Mouse (Mus musculus): Measurements from ENCODE around the gene Fam241a. TPM values are rescaled to one million over a fixed set of nuclear protein-coding genes. Genes with fewer than 3 reads are reported as not detected.
A peak's percentile ranks its signal among the peaks of the same experiment; 100 is the strongest.

Gene Fam241a
- polyA plus RNA-seq, 2 experiments = 24.2 to 51.9 TPM

- H3K27me3 ChIP-seq (ENCODE audit: control insufficient read depth, insufficient read depth, low read length) = no peaks in the 10 kb centered on the region
- peak overlapping the region; percentile 72 for H3K9ac ChIP-seq (replicated peaks)
- 14% methylated on average over 7 of the region's 7 CpGs for WGBS (ENCODE audit: insufficient replicate concordance)
- H3K9me3 ChIP-seq (ENCODE audit: control insufficient read depth, low read length) = no peaks in the 10 kb centered on the region
- peak overlapping the region; percentile 77 to 79 for H3K4me3 ChIP-seq (ENCODE audit: insufficient read depth in 1 of 2, low read depth in 2 of 2, low read length in 2 of 2)
- DNase-seq (ENCODE audit: low read depth in 3 of 3, low spot score in 3 of 3) = no peak
- TF ChIP-seq EP300 (IDR thresholded peaks at IDR 0.05; ENCODE audit: low read depth) (no peak), CTCF (IDR thresholded peaks at IDR 0.05; ENCODE audit: low read depth) (no peak)
- no peak for ATAC-seq (ENCODE audit: insufficient read depth)
- peaks cover 40 to 41% of the 10 kb centered on the region in 2 experiments for H3K4me1 ChIP-seq (replicated peaks; ENCODE audit: control insufficient read depth in 2 of 2, insufficient read depth in 2 of 2, low read length in 1 of 2)
- peak overlapping the region; percentile 85 for H3K27ac ChIP-seq
- peaks cover 21% of the 10 kb centered on the region for H3K36me3 ChIP-seq (replicated peaks; ENCODE audit: control insufficient read depth, insufficient read depth, low read depth)
- H3K4me2 ChIP-seq (ENCODE audit: low read depth) = peak overlapping the region; percentile 74
Measured at GRCm38 (mm10) chr3:127894981-127895779, 944 bp downstream of the Fam241a start.

GRCm38 (mm10) chr3:127893902-127894301 lies 2.2 kb downstream of the Fam241a start:
- DNase-seq (ENCODE audit: low read depth in 3 of 3, low spot score in 3 of 3) (peak; percentile 60 to 71 (median 67)), ATAC-seq (ENCODE audit: insufficient read depth) (peak; percentile 31)
- peaks cover 24% of the 10 kb centered on the region for H3K36me3 ChIP-seq (replicated peaks; ENCODE audit: control insufficient read depth, insufficient read depth, low read depth)
- H3K4me2 ChIP-seq (ENCODE audit: low read depth) = peak overlapping the region; percentile 74
- H3K4me3 ChIP-seq (ENCODE audit: insufficient read depth in 1 of 2, low read depth in 2 of 2, low read length in 2 of 2) = peak overlapping the region; percentile 77 to 79
- peaks cover 45 to 47% of the 10 kb centered on the region in 2 experiments for H3K4me1 ChIP-seq (replicated peaks; ENCODE audit: control insufficient read depth in 2 of 2, insufficient read depth in 2 of 2, low read length in 1 of 2)
- TF ChIP-seq CTCF (IDR thresholded peaks at IDR 0.05; ENCODE audit: low read depth) = no peak
- TF ChIP-seq EP300 (IDR thresholded peaks at IDR 0.05; ENCODE audit: low read depth) = peak; percentile 60
- no peaks in the 10 kb centered on the region for H3K9me3 ChIP-seq (ENCODE audit: control insufficient read depth, low read length)
- 15% methylated on average over 7 of the region's 7 CpGs for WGBS (ENCODE audit: insufficient replicate concordance)
- peak overlapping the region; percentile 93 for H3K27ac ChIP-seq
- no peaks in the 10 kb centered on the region for H3K27me3 ChIP-seq (ENCODE audit: control insufficient read depth, insufficient read depth, low read length)
- peak overlapping the region; percentile 75 for H3K9ac ChIP-seq (replicated peaks)

- no peaks in the 10 kb centered on the region for H3K9me3 ChIP-seq (ENCODE audit: control insufficient read depth, low read length)
- DNase-seq (ENCODE audit: low read depth in 3 of 3, low spot score in 3 of 3) (no peak), ATAC-seq (ENCODE audit: insufficient read depth) (no peak)
- TF ChIP-seq CTCF (IDR thresholded peaks at IDR 0.05; ENCODE audit: low read depth) (no peak), EP300 (IDR thresholded peaks at IDR 0.05; ENCODE audit: low read depth) (no peak)
- peaks cover 56 to 60% of the 10 kb centered on the region in 2 experiments for H3K4me1 ChIP-seq (replicated peaks; ENCODE audit: control insufficient read depth in 2 of 2, insufficient read depth in 2 of 2, low read length in 1 of 2)
- peak overlapping the region; percentile 75; the same call in 1 of the 2 replicates for H3K9ac ChIP-seq (replicated peaks)
- H3K4me3 ChIP-seq (ENCODE audit: insufficient read depth in 1 of 2, low read depth in 2 of 2, low read length in 2 of 2) = peak overlapping the region in 1 of 2 experiments; percentile 79; a peak in 2 of 4 replicates
- WGBS (ENCODE audit: insufficient replicate concordance) = 66% methylated on average over 10 of the region's 10 CpGs
- H3K36me3 ChIP-seq (replicated peaks; ENCODE audit: control insufficient read depth, insufficient read depth, low read depth) = peaks cover 37% of the 10 kb centered on the region
- H3K27me3 ChIP-seq (ENCODE audit: control insufficient read depth, insufficient read depth, low read length) = no peaks in the 10 kb centered on the region
- peak overlapping the region; percentile 74 for H3K4me2 ChIP-seq (ENCODE audit: low read depth)
- H3K27ac ChIP-seq = peak overlapping the region; percentile 93
Measured at GRCm38 (mm10) chr3:127891906-127892305, 4.2 kb downstream of the Fam241a start.

GRCm38 (mm10) chr3:127890008-127890407 lies 6.1 kb downstream of the Fam241a start:
- H3K4me3 ChIP-seq (ENCODE audit: insufficient read depth in 1 of 2, low read depth in 2 of 2, low read length in 2 of 2) = peak overlapping the region in 1 of 2 experiments; percentile 22; a peak in 2 of 4 replicates
- H3K27ac ChIP-seq = peak overlapping the region; percentile 93
- TF ChIP-seq CTCF (IDR thresholded peaks at IDR 0.05; ENCODE audit: low read depth) = no peak
- no peak for TF ChIP-seq EP300 (IDR thresholded peaks at IDR 0.05; ENCODE audit: low read depth)
- DNase-seq (ENCODE audit: low read depth in 3 of 3, low spot score in 3 of 3) (no peak), ATAC-seq (ENCODE audit: insufficient read depth) (no peak)
- H3K9ac ChIP-seq (replicated peaks) = peak overlapping the region; percentile 49
- peaks cover 54 to 57% of the 10 kb centered on the region in 2 experiments for H3K4me1 ChIP-seq (replicated peaks; ENCODE audit: control insufficient read depth in 2 of 2, insufficient read depth in 2 of 2, low read length in 1 of 2)
- H3K27me3 ChIP-seq (ENCODE audit: control insufficient read depth, insufficient read depth, low read length) = no peaks in the 10 kb centered on the region
- peaks cover 41% of the 10 kb centered on the region for H3K36me3 ChIP-seq (replicated peaks; ENCODE audit: control insufficient read depth, insufficient read depth, low read depth)
- no peaks in the 10 kb centered on the region for H3K9me3 ChIP-seq (ENCODE audit: control insufficient read depth, low read length)
- H3K4me2 ChIP-seq (ENCODE audit: low read depth) = peak overlapping the region; percentile 74

- WGBS (ENCODE audit: insufficient replicate concordance) = 7% methylated on average over 3 of the region's 3 CpGs
- peak; percentile 99 for TF ChIP-seq EP300 (IDR thresholded peaks at IDR 0.05; ENCODE audit: low read depth)
- no peak for TF ChIP-seq CTCF (IDR thresholded peaks at IDR 0.05; ENCODE audit: low read depth)
- ATAC-seq (ENCODE audit: insufficient read depth) (peak; percentile 87), DNase-seq (ENCODE audit: low read depth in 3 of 3, low spot score in 3 of 3) (peak; percentile 84 to 92 (median 86))
- Histone ChIP-seq H3K9me3 (ENCODE audit: control insufficient read depth, low read length) (no peaks in the 10 kb centered on the region), H3K27ac (peak overlapping the region; percentile 93), H3K4me3 (ENCODE audit: insufficient read depth in 1 of 2, low read depth in 2 of 2, low read length in 2 of 2) (no peak overlapping the region; a peak in 1 of 4 replicates), H3K36me3 (replicated peaks; ENCODE audit: control insufficient read depth, insufficient read depth, low read depth) (peaks cover 41% of the 10 kb centered on the region), H3K9ac (replicated peaks) (no peak overlapping the region), H3K27me3 (ENCODE audit: control insufficient read depth, insufficient read depth, low read length) (no peaks in the 10 kb centered on the region), H3K4me1 (replicated peaks; ENCODE audit: control insufficient read depth in 2 of 2, insufficient read depth in 2 of 2, low read length in 1 of 2) (peaks cover 54 to 58% of the 10 kb centered on the region in 2 experiments), H3K4me2 (ENCODE audit: low read depth) (peak overlapping the region; percentile 74)
Measured at GRCm38 (mm10) chr3:127889570-127889969, 6.6 kb downstream of the Fam241a start.

Data from liver, embryonic 14.5 days (tissue).